Mouse (Mus musculus): ENCODE measurements around the gene Med10.

The Med10 gene

GRCm38 (mm10) chr13:69830606-69831005 lies 28.4 kb downstream of the Med10 start:
- DNase-seq (ENCODE audit: low read depth): no peak

- DNase-seq (ENCODE audit: low read depth): no peak
These were observed 30.4 kb downstream of the Med10 start for GRCm38 (mm10) chr13:69832578-69832977.

GRCm38 (mm10) chr13:69833416-69833815 lies 31.2 kb downstream of the Med10 start:
- DNase-seq (ENCODE audit: low read depth): no peak

- DNase-seq (ENCODE audit: low read depth): no peak
These were observed 43.4 kb downstream of the Med10 start for GRCm38 (mm10) chr13:69845592-69845991.

- DNase-seq (ENCODE audit: low read depth): no peak
These were observed 47.4 kb downstream of the Med10 start for GRCm38 (mm10) chr13:69849579-69849978.

GRCm38 (mm10) chr13:69852313-69852712 lies 50.1 kb downstream of the Med10 start:
- peak; percentile 20 for DNase-seq (ENCODE audit: low read depth)

- no peak for DNase-seq (ENCODE audit: low read depth)
These were observed 51.3 kb downstream of the Med10 start for GRCm38 (mm10) chr13:69853425-69854043.

GRCm38 (mm10) chr13:69855941-69856340 lies 53.7 kb downstream of the Med10 start:
- DNase-seq (ENCODE audit: low read depth): no peak

- DNase-seq (ENCODE audit: low read depth): no peak
These were observed 60.1 kb downstream of the Med10 start for GRCm38 (mm10) chr13:69862276-69862675.

GRCm38 (mm10) chr13:69864911-69865310 lies 62.7 kb downstream of the Med10 start:
- no peak for DNase-seq (ENCODE audit: low read depth)

All from 416B (cell line).